Mouse (Mus musculus): Measurements from ENCODE around the gene Macrod1. TPM values are rescaled to one million over a fixed set of nuclear protein-coding genes. Genes with fewer than 3 reads are reported as not detected.

The Macrod1 gene
- polyA plus RNA-seq, 1 experiment, result 22.3 TPM

GRCm38 (mm10) chr19:7078271-7078670, 21.7 kb downstream of the Macrod1 start:
- DNase-seq (ENCODE audit: extremely low spot score in 1 of 2, low spot score in 1 of 2), result no peak

- DNase-seq (ENCODE audit: extremely low spot score in 1 of 2, low spot score in 1 of 2), result peak; percentile 63 to 72
Observed at GRCm38 (mm10) chr19:7081516-7082266, 25.1 kb downstream of the Macrod1 start.

- peak; percentile 32 to 73 for DNase-seq (ENCODE audit: extremely low spot score in 1 of 2, low spot score in 1 of 2)
Observed at GRCm38 (mm10) chr19:7083035-7083794, 26.6 kb downstream of the Macrod1 start.

- no peak for DNase-seq (ENCODE audit: extremely low spot score in 1 of 2, low spot score in 1 of 2)
Observed at GRCm38 (mm10) chr19:7084734-7085133, 28.1 kb downstream of the Macrod1 start.

- no peak for DNase-seq (ENCODE audit: extremely low spot score in 1 of 2, low spot score in 1 of 2)
Observed at GRCm38 (mm10) chr19:7088558-7088957, 31.9 kb downstream of the Macrod1 start.

- DNase-seq (ENCODE audit: extremely low spot score in 1 of 2, low spot score in 1 of 2), result no peak
Observed at GRCm38 (mm10) chr19:7089050-7089449, 32.4 kb downstream of the Macrod1 start.

GRCm38 (mm10) chr19:7089842-7090251, 33.2 kb downstream of the Macrod1 start:
- no peak for DNase-seq (ENCODE audit: extremely low spot score in 1 of 2, low spot score in 1 of 2)

- DNase-seq (ENCODE audit: extremely low spot score in 1 of 2, low spot score in 1 of 2), result peak in 1 of 2 experiments; percentile 69
Observed at GRCm38 (mm10) chr19:7090369-7091064, 33.9 kb downstream of the Macrod1 start.

GRCm38 (mm10) chr19:7091448-7092050, 34.9 kb downstream of the Macrod1 start:
- DNase-seq (ENCODE audit: extremely low spot score in 1 of 2, low spot score in 1 of 2), result no peak

GRCm38 (mm10) chr19:7092756-7093155, 36.1 kb downstream of the Macrod1 start:
- no peak for DNase-seq (ENCODE audit: extremely low spot score in 1 of 2, low spot score in 1 of 2)

- DNase-seq (ENCODE audit: extremely low spot score in 1 of 2, low spot score in 1 of 2), result no peak
Observed at GRCm38 (mm10) chr19:7099620-7100155, 43.1 kb downstream of the Macrod1 start.

- no peak for DNase-seq (ENCODE audit: extremely low spot score in 1 of 2, low spot score in 1 of 2)
Observed at GRCm38 (mm10) chr19:7102039-7102438, 45.4 kb downstream of the Macrod1 start.

GRCm38 (mm10) chr19:7103349-7103992, 46.9 kb downstream of the Macrod1 start:
- DNase-seq (ENCODE audit: extremely low spot score in 1 of 2, low spot score in 1 of 2), result no peak

GRCm38 (mm10) chr19:7103993-7104401, 47.4 kb downstream of the Macrod1 start:
- no peak for DNase-seq (ENCODE audit: extremely low spot score in 1 of 2, low spot score in 1 of 2)

GRCm38 (mm10) chr19:7105544-7105943, 48.9 kb downstream of the Macrod1 start, which contains the start of gene Flrt1:
Flrt1 (minus strand) TSS chr19:7105729.
- no peak for DNase-seq (ENCODE audit: extremely low spot score in 1 of 2, low spot score in 1 of 2)

- DNase-seq (ENCODE audit: extremely low spot score in 1 of 2, low spot score in 1 of 2), result no peak
Observed at GRCm38 (mm10) chr19:7106566-7106965, 50.0 kb downstream of the Macrod1 start.

GRCm38 (mm10) chr19:7107174-7107573, 50.6 kb downstream of the Macrod1 start:
- no peak for DNase-seq (ENCODE audit: extremely low spot score in 1 of 2, low spot score in 1 of 2)

- no peak for DNase-seq (ENCODE audit: extremely low spot score in 1 of 2, low spot score in 1 of 2)
Observed at GRCm38 (mm10) chr19:7108114-7108905, 51.7 kb downstream of the Macrod1 start.

GRCm38 (mm10) chr19:7110097-7110496, 53.5 kb downstream of the Macrod1 start:
- DNase-seq (ENCODE audit: extremely low spot score in 1 of 2, low spot score in 1 of 2), result no peak

Data from frontal cortex, adult 2 months (tissue).